Mouse (Mus musculus) B cell, adult (primary cell): ENCODE measurements around the gene Xlr. TPM values are rescaled to one million over a fixed set of nuclear protein-coding genes. Genes with fewer than 3 reads are reported as not detected.

Source experiments
- total RNA-seq: library from RNA; stranded (reverse); gene quantifications from 4 replicates; pipeline ENCODE4 v1.2.4, GENCODE M21; 2023; ENCODE audit not compliant: inconsistent age

Xlr gene
- total RNA-seq = 0.51 to 1.1 TPM (median 0.82 TPM) in 4 replicates

GRCm38 (mm10) chrX:53797519-53797918 lies at the start of gene Xlr:
TSS of gene Xlr (minus strand) at chrX:53797706.

GRCm38 (mm10) chrX:53776276-53776675 lies 21.2 kb downstream of the Xlr start, which contains the start of gene Zfp36l3:
TSS of gene Zfp36l3 (minus strand) at chrX:53776394.

GRCm38 (mm10) chrX:53757736-53758135 lies 39.8 kb downstream of the Xlr start, which contains the start of gene 1700013H16Rik:
TSS of gene 1700013H16Rik (minus strand) at chrX:53757831.

Other genes starting within 250 kb of the Xlr start
- 4.3 to 9.6 TPM (median 7.8 TPM) in 4 replicates for gene Rtl8c, start 189.7 kb downstream of the Xlr start, total RNA-seq
- gene Gm14597, start 188.7 kb downstream of the Xlr start, total RNA-seq = not detected in 4 replicates
- 20.9 to 24.3 TPM (median 23.0 TPM) in 4 replicates for gene Rtl8a, start 154.0 kb downstream of the Xlr start, total RNA-seq
- 9.4 to 18.3 TPM (median 14.8 TPM) in 4 replicates for gene Rtl8b, start 127.3 kb downstream of the Xlr start, total RNA-seq
- gene 4930502E18Rik, start 72.9 kb downstream of the Xlr start, total RNA-seq = not detected in 4 replicates
- not detected in 4 replicates for gene 1700013H16Rik, start 39.9 kb downstream of the Xlr start, total RNA-seq
- not detected in 4 replicates for gene Zfp36l3, start 21.3 kb downstream of the Xlr start, total RNA-seq